Mouse (Mus musculus) small intestine, adult 2 months (tissue): ENCODE data around the gene Zfand2b. TPM values are rescaled to one million over a fixed set of nuclear protein-coding genes. Genes with fewer than 3 reads are reported as not detected.

Source experiments
- H3K27ac ChIP-seq: fragments of 200-500 bp; 2 replicates; pipeline ENCODE4 v1.5.1; 2012; ENCODE audit warnings: low read depth, low read length, control low read depth, inconsistent platforms; ENCODE audit not compliant: insufficient read depth
- H3K27me3 ChIP-seq: fragments of 200-500 bp; 2 replicates; pipeline ENCODE4 v1.6.1; 2012; ENCODE audit warnings: mild to moderate bottlenecking, moderate library complexity, low read length, inconsistent platforms; ENCODE audit not compliant: control insufficient read depth, insufficient read depth
- H3K36me3 ChIP-seq: fragments of 200-500 bp; 2 replicates; pipeline ENCODE4 v1.6.1; 2012; ENCODE audit warnings: mild to moderate bottlenecking, low read length, control low read depth, inconsistent platforms; ENCODE audit not compliant: control insufficient read depth, insufficient read depth
- H3K4me1 ChIP-seq: fragments of 200-500 bp; 2 replicates; pipeline ENCODE4 v1.6.1; 2012; ENCODE audit warnings: low read length, inconsistent platforms, mixed read lengths; ENCODE audit not compliant: control insufficient read depth, insufficient read depth, insufficient read length
- H3K4me3 ChIP-seq: fragments of 200-500 bp; 2 replicates; pipeline ENCODE4 v1.5.1; 2012; ENCODE audit warnings: low read depth, mild to moderate bottlenecking, control low read depth, inconsistent platforms, low read length, moderate library complexity
- CTCF ChIP-seq: fragments of 200-500 bp; IDR thresholded peaks from 2 replicates; pipeline ENCODE4 v1.5.1; 2012; ENCODE audit warnings: low read depth, mild to moderate bottlenecking, control low read depth, inconsistent platforms, low read length, moderate library complexity, mixed read lengths; ENCODE audit not compliant: insufficient replicate concordance, insufficient read length; ENCODE audit errors: extremely low read depth
- POLR2A ChIP-seq: fragments of 200-500 bp; IDR thresholded peaks from 2 replicates; pipeline ENCODE4 v1.6.1; 2012; ENCODE audit warnings: low read depth, mild to moderate bottlenecking, control low read depth, inconsistent platforms, low read length, moderate library complexity
- WGBS: fragments of 180-500 bp; shearing (Covaris S2); methylation state at CpG from one replicate; pipeline ENCODE4 v1.1.7; 2018; 5-methylcytosine and 5-hydroxymethylcytosine counted together
- polyA plus RNA-seq: library from polyadenylated mRNA; depleted of rRNA; stranded (reverse); fragments of >200 nt; gene quantifications from 2 replicates; pipeline ENCODE4 v1.2.3, GENCODE M21; 2012; rRNA removed

Zfand2b gene
- polyA plus RNA-seq, 1 experiment = 106 TPM

DNA sequence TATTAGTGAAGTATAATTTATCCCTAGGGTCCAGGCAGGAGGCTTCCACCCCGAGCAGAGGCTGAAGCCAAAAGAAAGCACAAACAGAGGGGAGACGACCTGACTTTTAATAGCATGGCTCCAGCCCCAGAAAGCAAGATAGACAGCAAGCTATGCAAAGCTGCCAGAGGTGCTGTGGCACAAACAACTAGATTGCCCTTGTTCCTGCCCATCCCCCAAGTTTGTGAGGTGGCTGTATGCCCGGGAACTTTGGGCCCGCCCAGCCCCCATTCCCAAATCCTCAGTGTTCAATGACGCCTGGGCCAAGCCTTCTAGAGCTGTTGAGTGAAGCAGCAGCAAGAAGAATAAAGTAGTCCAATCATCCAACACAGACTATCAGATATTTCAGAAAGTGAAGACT is 46.4 kb downstream of the Zfand2b start:
- peaks cover 42% of the 10 kb centered on the region for H3K36me3 ChIP-seq
- H3K4me3 ChIP-seq = peak overlapping the region; percentile 9
- H3K27ac ChIP-seq = peak overlapping the region; percentile 93
- TF ChIP-seq POLR2A (no peak), CTCF (no peak)
- H3K4me1 ChIP-seq = peaks cover 43% of the 10 kb centered on the region
- 26% methylated on average over 5 of the region's 5 CpGs for WGBS
- no peaks in the 10 kb centered on the region for H3K27me3 ChIP-seq

DNA sequence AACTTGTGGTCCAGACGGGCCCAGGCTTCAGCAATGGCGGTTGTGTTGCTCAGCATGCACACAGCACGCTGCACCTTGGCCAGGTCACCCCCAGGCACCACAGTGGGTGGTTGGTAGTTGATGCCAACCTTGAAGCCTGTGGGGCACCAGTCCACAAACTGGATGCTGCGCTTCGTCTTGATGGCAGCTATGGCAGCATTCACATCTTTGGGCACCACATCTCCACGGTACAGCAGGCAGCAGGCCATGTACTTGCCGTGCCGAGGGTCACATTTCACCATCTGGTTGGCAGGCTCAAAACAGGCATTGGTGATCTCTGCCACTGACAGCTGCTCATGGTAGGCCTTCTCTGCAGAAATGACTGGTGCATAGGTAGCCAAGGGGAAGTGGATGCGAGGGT is 47.3 kb downstream of the Zfand2b start:
- WGBS = 85% methylated on average over 9 of the region's 9 CpGs
- Histone ChIP-seq H3K27ac (peak overlapping the region; percentile 93; the same call in 1 of the 2 replicates), H3K4me1 (peaks cover 40% of the 10 kb centered on the region), H3K27me3 (no peaks in the 10 kb centered on the region), H3K4me3 (no peak overlapping the region), H3K36me3 (peaks cover 42% of the 10 kb centered on the region)
- TF ChIP-seq CTCF = no peak
- TF ChIP-seq POLR2A = no peak

- no peak overlapping the region for H3K27ac ChIP-seq
- 65% methylated on average over 13 of the region's 13 CpGs for WGBS
- no peaks in the 10 kb centered on the region for H3K27me3 ChIP-seq
- peaks cover 39% of the 10 kb centered on the region for H3K36me3 ChIP-seq
- TF ChIP-seq CTCF = no peak
- TF ChIP-seq POLR2A = no peak
- H3K4me3 ChIP-seq = peak overlapping the region; percentile 12
- H3K4me1 ChIP-seq = peaks cover 36% of the 10 kb centered on the region
Observed at GRCm38 (mm10) chr1:75216797-75217585, 48.5 kb downstream of the Zfand2b start.

GRCm38 (mm10) chr1:75217893-75218226 is 49.4 kb downstream of the Zfand2b start:
- WGBS = 2% methylated on average over 6 of the region's 6 CpGs
- H3K27me3 ChIP-seq = no peaks in the 10 kb centered on the region
- peaks cover 29% of the 10 kb centered on the region for H3K4me1 ChIP-seq
- peak overlapping the region; percentile 85 for H3K4me3 ChIP-seq
- no peak for TF ChIP-seq CTCF
- no peak for TF ChIP-seq POLR2A
- peaks cover 32% of the 10 kb centered on the region for H3K36me3 ChIP-seq
- peak overlapping the region; percentile 69 for H3K27ac ChIP-seq

DNA sequence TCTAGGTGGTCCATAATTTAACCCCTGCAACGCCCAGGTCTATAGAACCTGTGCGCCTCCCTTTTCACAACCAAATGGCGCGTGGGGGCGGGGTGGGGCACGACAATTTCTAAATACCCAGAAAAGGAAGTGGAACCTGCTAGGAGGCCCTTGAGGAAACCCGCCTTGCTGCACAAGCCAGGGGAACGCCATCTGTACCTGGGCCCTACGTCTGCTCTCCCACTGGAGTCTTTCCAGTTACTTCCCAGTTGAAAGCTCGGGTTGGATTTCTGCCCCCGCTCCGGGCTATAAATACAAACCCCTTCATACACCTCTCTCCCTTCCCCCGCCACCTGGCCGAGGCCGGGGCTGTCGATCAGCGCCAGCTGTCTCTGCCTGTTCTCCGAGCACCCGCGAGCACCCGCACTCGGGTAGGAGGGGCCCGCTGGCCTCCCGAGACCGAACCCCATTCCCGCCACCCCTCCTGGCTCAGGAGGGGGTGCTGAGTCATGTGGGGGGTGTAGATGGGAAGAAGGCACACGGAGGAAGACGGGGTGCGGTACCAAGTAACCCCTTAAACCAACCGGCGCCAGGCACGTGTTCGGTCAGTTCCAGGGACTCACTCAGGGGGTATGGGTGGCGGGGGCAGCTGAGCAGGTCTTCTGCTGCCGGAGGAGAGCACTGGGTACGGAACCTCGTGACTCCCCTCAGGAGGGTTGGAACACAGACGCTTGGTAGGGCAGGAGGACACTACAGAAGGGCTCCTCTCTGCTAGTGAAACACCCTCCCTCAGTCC is 50.0 kb downstream of the Zfand2b start:
- Histone ChIP-seq H3K4me3 (peak overlapping the region; percentile 85), H3K27me3 (no peaks in the 10 kb centered on the region), H3K4me1 (peaks cover 26% of the 10 kb centered on the region), H3K27ac (peak overlapping the region; percentile 69), H3K36me3 (peaks cover 31% of the 10 kb centered on the region)
- WGBS = 2% methylated on average over 38 of the region's 38 CpGs
- 0 out of 2 replicates have a peak, but pooled peaks have one; percentile 19 for TF ChIP-seq POLR2A
- TF ChIP-seq CTCF = no peak

DNA sequence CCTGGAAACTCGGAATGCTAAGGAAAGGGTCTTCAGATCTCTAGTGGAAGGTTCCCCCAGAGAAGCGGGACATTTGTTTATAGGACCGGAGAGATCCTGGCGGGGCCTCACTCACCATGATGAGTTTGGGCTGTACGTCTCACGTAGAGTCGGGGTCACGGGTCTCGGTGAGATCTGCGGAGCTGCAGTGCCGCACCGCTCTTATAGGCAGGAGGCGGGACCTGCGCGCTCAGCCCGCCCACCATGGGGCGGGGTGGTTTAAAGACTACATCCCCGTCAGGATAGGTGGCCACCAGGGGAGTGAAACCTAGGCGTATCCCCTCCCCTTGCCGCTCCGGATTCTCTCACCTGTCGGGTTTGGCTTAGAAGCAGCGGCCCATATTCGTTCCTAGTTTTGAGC is 50.6 kb downstream of the Zfand2b start:
- H3K27me3 ChIP-seq = no peaks in the 10 kb centered on the region
- H3K4me1 ChIP-seq = peaks cover 20% of the 10 kb centered on the region
- TF ChIP-seq CTCF (peak; percentile 42; the same call in 1 of the 2 replicates), POLR2A (peak; percentile 100)
- H3K4me3 ChIP-seq = peak overlapping the region; percentile 85
- under 1% methylated on average over 24 of the region's 24 CpGs for WGBS
- peaks cover 24% of the 10 kb centered on the region for H3K36me3 ChIP-seq
- H3K27ac ChIP-seq = peak overlapping the region; percentile 69

DNA sequence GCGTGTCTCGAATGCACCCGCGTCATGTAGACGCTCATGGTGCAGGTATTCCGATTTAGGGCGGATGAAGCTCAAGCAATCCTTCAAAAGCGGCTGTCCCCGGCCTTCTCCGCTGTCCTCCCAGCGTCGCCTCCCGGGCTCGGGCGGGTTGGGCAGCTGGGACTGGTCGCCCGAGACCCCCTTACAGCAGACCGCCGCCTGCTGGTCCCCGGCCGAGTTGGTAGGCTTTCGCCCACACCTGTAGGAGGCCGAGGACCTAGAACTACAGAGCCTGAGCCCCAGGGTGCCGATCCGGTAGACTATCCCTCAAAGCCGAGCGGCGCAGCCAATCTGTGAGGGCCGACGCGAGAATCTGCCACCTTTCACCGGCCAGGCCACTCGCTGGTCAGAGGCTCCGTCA is 51.1 kb downstream of the Zfand2b start, which contains the start of gene Tuba4a:
TSS of gene Tuba4a (minus strand) at position 335 of the 400 bp plus-strand sequence.
- Histone ChIP-seq H3K4me1 (peaks cover 20% of the 10 kb centered on the region), H3K36me3 (peaks cover 21% of the 10 kb centered on the region), H3K4me3 (peak within 1 kb of the TSS; percentile 85), H3K27me3 (no peaks in the 10 kb centered on the region), H3K27ac (peak within 1 kb of the TSS; percentile 69)
- WGBS = 3% methylated on average over 34 of the region's 34 CpGs
- TF ChIP-seq CTCF = no peak
- TF ChIP-seq POLR2A = no peak

Other genes starting within 250 kb of the Zfand2b start
- 0.03 and 0.15 TPM in 2 replicates for gene Cfap65, start 233.0 kb upstream of the Zfand2b start, polyA plus RNA-seq
- 67.5 and 198 TPM in 2 replicates for gene Ihh, start 217.0 kb upstream of the Zfand2b start, polyA plus RNA-seq
- gene Nhej1, start 43.4 kb upstream of the Zfand2b start, polyA plus RNA-seq = 0.86 and 2.0 TPM in 2 replicates
- gene Slc23a3, start 34.8 kb upstream of the Zfand2b start, polyA plus RNA-seq = 1.2 TPM in 2 replicates
- 31.5 and 90.4 TPM in 2 replicates for gene Cnppd1, start 25.9 kb upstream of the Zfand2b start, polyA plus RNA-seq
- gene Retreg2, start 25.9 kb upstream of the Zfand2b start, polyA plus RNA-seq = 47.4 and 113 TPM in 2 replicates
- 15.0 and 22.1 TPM in 2 replicates for gene Abcb6, start 11.7 kb downstream of the Zfand2b start, polyA plus RNA-seq
- 5.5 and 16.2 TPM in 2 replicates for gene Ankzf1, start 23.5 kb downstream of the Zfand2b start, polyA plus RNA-seq
- 48.3 and 148 TPM in 2 replicates for gene Atg9a, start 23.6 kb downstream of the Zfand2b start, polyA plus RNA-seq
- gene Glb1l, start 42.2 kb downstream of the Zfand2b start, polyA plus RNA-seq = 0.74 and 1.1 TPM in 2 replicates
- gene Stk16, start 42.2 kb downstream of the Zfand2b start, polyA plus RNA-seq = 147 and 193 TPM in 2 replicates
- 107 and 188 TPM in 2 replicates for gene Tuba4a, start 51.2 kb downstream of the Zfand2b start, polyA plus RNA-seq
- not detected in 2 replicates for gene A630095N17Rik, start 63.5 kb downstream of the Zfand2b start, polyA plus RNA-seq
- 13.3 and 21.3 TPM in 2 replicates for gene Dnajb2, start 67.8 kb downstream of the Zfand2b start, polyA plus RNA-seq
- 2.8 and 6.2 TPM in 2 replicates for gene Ptprn, start 95.9 kb downstream of the Zfand2b start, polyA plus RNA-seq
- 1.8 and 6.2 TPM in 2 replicates for gene Resp18, start 109.8 kb downstream of the Zfand2b start, polyA plus RNA-seq
- gene Dnpep, start 149.3 kb downstream of the Zfand2b start, polyA plus RNA-seq = 157 and 865 TPM in 2 replicates
- 152 and 216 TPM in 2 replicates for gene Des, start 191.7 kb downstream of the Zfand2b start, polyA plus RNA-seq
- gene Speg, start 206.7 kb downstream of the Zfand2b start, polyA plus RNA-seq = 21.5 and 23.2 TPM in 2 replicates